ENCODE assay signal across 1 mouse cellular context in the genomic region with DNA sequence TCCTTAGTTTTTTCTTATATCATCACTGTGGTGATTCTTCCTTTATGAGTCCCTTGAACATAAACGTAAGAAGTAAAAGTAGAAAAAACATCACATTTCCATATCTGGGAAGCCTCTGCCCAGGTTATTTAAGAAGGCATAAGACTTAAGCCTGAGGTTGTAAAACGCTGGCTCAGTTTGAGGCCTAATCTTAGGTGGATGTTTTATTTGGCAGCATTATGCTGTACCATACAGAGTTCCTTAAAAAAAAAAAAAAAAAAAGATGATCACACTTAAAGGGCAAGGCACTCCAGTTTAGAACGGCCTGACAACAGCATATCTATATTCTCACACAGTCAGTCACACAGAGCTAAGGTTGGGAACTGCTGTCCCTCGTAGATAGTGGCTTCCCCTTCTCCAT.
A peak's percentile ranks its signal among the peaks of the same experiment; 100 is the strongest.
TF ChIP-seq lines count a peak whose summit lies in the region.

No protein-coding gene starts in this region.

TF ChIP-seq in MEL, 35 proteins besides CTCF, POLR2A, EP300 and RAD21:
- peak; percentile 79 for TF ChIP-seq ZNF384 (IDR thresholded peaks at IDR 0.05; ENCODE audit: low read depth, low read length)
- TF ChIP-seq TBP (IDR thresholded peaks at IDR 0.05; ENCODE audit: low read depth, low read length) = no peak
